Mouse (Mus musculus) adrenal gland, adult 10 weeks (tissue): Measurements from ENCODE around the gene Gm16429. TPM values are rescaled to one million over a fixed set of nuclear protein-coding genes. Genes with fewer than 3 reads are reported as not detected.

Experiments used
- polyA plus RNA-seq: library from polyadenylated mRNA; stranded (reverse); fragments of 350-450 nt; fragmentation: Illumina TruSeq; extraction: RNeasy Lipid Tissue Mini Kit (QIAGEN cat#74804); gene quantifications from one replicate; pipeline ENCODE4 v1.2.3, GENCODE M21; 2014; ENCODE audit warnings: low read depth, low replicate concordance

The Gm16429 gene
- not detected for polyA plus RNA-seq

DNA sequence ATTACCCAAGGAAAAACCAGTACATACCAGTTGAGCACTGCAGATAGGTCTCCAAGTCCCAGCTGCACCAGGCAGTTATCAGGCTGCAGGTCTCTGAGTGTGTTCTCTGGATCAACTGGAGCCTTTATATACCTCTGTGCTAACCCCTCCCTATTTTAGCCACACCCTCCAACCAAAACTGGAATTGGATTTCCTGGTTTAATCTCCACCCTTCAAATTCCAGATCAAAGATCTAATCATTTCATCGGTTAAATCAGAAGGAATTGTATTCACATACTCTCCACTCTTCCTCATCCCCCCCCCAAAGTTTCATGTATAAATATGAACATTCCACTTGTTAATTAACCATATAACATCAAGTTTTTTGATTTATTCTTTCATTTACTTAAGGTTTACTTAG is at the start of gene Gm16429:
Gene Gm16429 (minus strand): TSS at position 101 of the 400 bp plus-strand sequence.

Other genes with a start within 250 kb of the Gm16429 start
- not detected for gene Gm7792, start 85.3 kb downstream of the Gm16429 start, polyA plus RNA-seq
- gene BC061212, start 141.5 kb upstream of the Gm16429 start, polyA plus RNA-seq, result not detected
- gene Gm6351, start 147.3 kb upstream of the Gm16429 start, polyA plus RNA-seq, result not detected